Mouse (Mus musculus) heart, embryonic 14.5 days (tissue): ENCODE measurements at regions not wholly inside any gene's neighbourhood (a gene's known extent, or its start where the extent isn't known, plus 50 kb on each side); places are given as distances from the start of the nearest gene placed in this dataset.
"Not testable (repeated sequence)": the region's sequence is repeated elsewhere in the genome, so short reads cannot be mapped to it uniquely, and the experiment has no call there.

Experiments
- ATAC-seq: fragments of 200-750 bp; cut with Nextera tagmentation; 2 replicates; pipeline ENCODE4 v1.8.0; 2017; ENCODE audit warnings: low read depth, moderate TSS enrichment; ENCODE audit not compliant: insufficient number of reproducible peaks, insufficient read depth, low FRiP score
- H3K27ac ChIP-seq, 2 experiments: fragments of 200-500 bp in 1 of 2; fragments of 300-500 bp in 1 of 2; sonication (generic) in 1 of 2; replicated peaks in 1 of 2; 2 replicates each; pipeline ENCODE4 v1.5.1; 2012 to 2014; ENCODE audit warnings: low read depth in 2 of 2, low read length in 2 of 2, control low read depth in 1 of 2, mild to moderate bottlenecking in 1 of 2, mixed read lengths in 1 of 2; ENCODE audit not compliant: control insufficient read depth in 1 of 2, insufficient read depth in 1 of 2
- H3K27me3 ChIP-seq: fragments of 300-500 bp; sonication (generic); 2 replicates; pipeline ENCODE4 v1.6.1; 2014; ENCODE audit warnings: mild to moderate bottlenecking, low read length, control low read depth; ENCODE audit not compliant: control insufficient read depth, insufficient read depth
- H3K36me3 ChIP-seq: fragments of 300-500 bp; sonication (generic); 2 replicates; pipeline ENCODE4 v1.6.1; 2014; ENCODE audit warnings: mild to moderate bottlenecking, control low read depth, low read length, mixed read lengths; ENCODE audit not compliant: control insufficient read depth, insufficient read depth
- H3K4me1 ChIP-seq, 2 experiments: fragments of 200-500 bp in 1 of 2; fragments of 300-500 bp in 1 of 2; sonication (generic) in 1 of 2; 2 replicates each; pipeline ENCODE4 v1.6.1; 2012 to 2014; ENCODE audit warnings: low read length in 2 of 2, control low read depth in 1 of 2, mixed read lengths in 1 of 2; ENCODE audit not compliant: control insufficient read depth in 2 of 2, insufficient read depth in 2 of 2
- H3K4me2 ChIP-seq: fragments of 300-500 bp; sonication (generic); 2 replicates; pipeline ENCODE4 v1.6.1; 2014; ENCODE audit warnings: mild to moderate bottlenecking, low read length
- H3K4me3 ChIP-seq, 2 experiments: fragments of 200-500 bp in 1 of 2; fragments of 300-500 bp in 1 of 2; sonication (generic) in 1 of 2; 2 replicates each; pipeline ENCODE4 v1.5.1; 2012 to 2014; ENCODE audit warnings: low read length in 2 of 2, mild to moderate bottlenecking in 2 of 2, control low read depth in 1 of 2, low read depth in 1 of 2, moderate library complexity in 1 of 2; ENCODE audit not compliant: control insufficient read depth in 1 of 2, insufficient read depth in 1 of 2
- H3K9ac ChIP-seq: fragments of 300-500 bp; sonication (generic); 2 replicates; pipeline ENCODE4 v1.6.1; 2014; ENCODE audit warnings: mild to moderate bottlenecking, low read length
- H3K9me3 ChIP-seq: fragments of 300-500 bp; sonication (generic); 2 replicates; pipeline ENCODE4 v1.6.1; 2016; ENCODE audit warnings: low read length, control low read depth; ENCODE audit not compliant: control insufficient read depth
- WGBS: fragments of 180-500 bp; shearing (Covaris S2); extraction: QIAGEN DNeasy Blood & Tissue Kit; methylation state at CpG from one replicate; pipeline ENCODE4 v1.1.7; 2014; 5-methylcytosine and 5-hydroxymethylcytosine counted together

GRCm38 (mm10) chr1:164744955-164745608 lies 51.4 kb upstream of the Dpt start:
- Histone ChIP-seq H3K36me3 (no peaks in the 10 kb centered on the region), H3K9me3 (no peaks in the 10 kb centered on the region), H3K4me2 (no peak overlapping the region), H3K4me1 (no peaks in the 10 kb centered on the region), H3K9ac (no peak overlapping the region), H3K27ac (no peak overlapping the region), H3K27me3 (no peaks in the 10 kb centered on the region), H3K4me3 (no peak overlapping the region)
- no peak for ATAC-seq

DNA sequence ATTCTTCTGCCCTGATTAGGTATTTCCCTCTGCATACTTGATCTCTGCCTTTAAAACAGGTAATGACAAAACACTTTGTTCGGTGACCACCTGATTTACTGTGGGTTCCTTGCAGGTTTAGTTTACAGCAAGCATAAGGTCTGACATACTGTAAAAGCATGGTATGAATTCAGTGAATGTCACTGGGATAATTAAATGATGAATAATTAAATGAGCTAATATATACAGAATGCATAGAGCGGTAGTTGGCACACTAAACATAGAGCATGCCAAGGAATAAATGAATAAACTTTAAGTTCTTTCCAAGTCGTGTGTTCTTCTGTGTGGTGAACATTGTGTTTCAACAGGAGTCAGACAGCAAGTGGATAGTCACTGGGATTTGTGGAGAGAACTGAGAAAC lies 51.9 kb upstream of the Dpt start:
- Histone ChIP-seq H3K4me2 (no peak overlapping the region), H3K9me3 (no peaks in the 10 kb centered on the region), H3K4me3 (no peak overlapping the region), H3K4me1 (no peaks in the 10 kb centered on the region), H3K9ac (no peak overlapping the region), H3K27me3 (no peaks in the 10 kb centered on the region), H3K36me3 (no peaks in the 10 kb centered on the region), H3K27ac (no peak overlapping the region)
- 73% methylated on average over 3 of the region's 3 CpGs for WGBS
- no peak for ATAC-seq

DNA sequence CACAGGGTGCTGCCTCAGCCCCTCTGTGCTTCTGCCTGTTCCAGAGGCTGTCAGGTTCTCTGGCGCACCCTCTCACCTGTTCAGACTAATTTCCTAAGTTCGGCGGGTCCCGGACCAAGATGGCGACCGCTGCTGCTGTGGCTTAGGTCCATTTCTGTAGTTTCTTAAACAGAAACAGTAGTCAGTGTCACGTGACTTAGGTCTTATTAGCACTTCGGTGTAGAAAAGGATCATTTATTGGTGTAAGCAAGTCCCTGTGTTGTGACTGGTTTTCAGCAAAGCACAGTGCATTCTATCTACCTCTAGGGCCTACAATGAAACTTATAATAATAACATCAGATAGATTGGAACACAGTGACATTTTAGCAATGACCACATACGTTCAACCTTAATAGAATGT lies 53.5 kb upstream of the Dpt start:
- H3K4me1 ChIP-seq, H3K9ac ChIP-seq, ATAC-seq, H3K4me3 ChIP-seq, H3K4me2 ChIP-seq, H3K9me3 ChIP-seq, H3K36me3 ChIP-seq, H3K27ac ChIP-seq, H3K27me3 ChIP-seq: not testable (repeated sequence)
- WGBS = 87% methylated on average over 8 of the region's 9 CpGs

GRCm38 (mm10) chr1:164735646-164736045 lies 60.8 kb upstream of the Dpt start:
- 69% methylated on average over 1 of the region's 1 CpGs for WGBS
- Histone ChIP-seq H3K4me1 (no peaks in the 10 kb centered on the region; a peak in 1 of 4 replicates), H3K4me2 (no peak overlapping the region), H3K36me3 (no peaks in the 10 kb centered on the region), H3K27me3 (no peaks in the 10 kb centered on the region), H3K4me3 (no peak overlapping the region), H3K27ac (no peak overlapping the region), H3K9me3 (no peaks in the 10 kb centered on the region), H3K9ac (no peak overlapping the region)
- no peak for ATAC-seq

- Histone ChIP-seq H3K36me3 (no peaks in the 10 kb centered on the region), H3K4me1 (no peaks in the 10 kb centered on the region; a peak in 1 of 4 replicates), H3K9me3 (no peaks in the 10 kb centered on the region), H3K4me2 (no peak overlapping the region), H3K27ac (no peak overlapping the region), H3K4me3 (no peak overlapping the region), H3K27me3 (no peaks in the 10 kb centered on the region), H3K9ac (no peak overlapping the region)
- 43% methylated on average over 3 of the region's 3 CpGs for WGBS
- no peak for ATAC-seq
These were observed 62.7 kb upstream of the Dpt start for GRCm38 (mm10) chr1:164733741-164734140.

DNA sequence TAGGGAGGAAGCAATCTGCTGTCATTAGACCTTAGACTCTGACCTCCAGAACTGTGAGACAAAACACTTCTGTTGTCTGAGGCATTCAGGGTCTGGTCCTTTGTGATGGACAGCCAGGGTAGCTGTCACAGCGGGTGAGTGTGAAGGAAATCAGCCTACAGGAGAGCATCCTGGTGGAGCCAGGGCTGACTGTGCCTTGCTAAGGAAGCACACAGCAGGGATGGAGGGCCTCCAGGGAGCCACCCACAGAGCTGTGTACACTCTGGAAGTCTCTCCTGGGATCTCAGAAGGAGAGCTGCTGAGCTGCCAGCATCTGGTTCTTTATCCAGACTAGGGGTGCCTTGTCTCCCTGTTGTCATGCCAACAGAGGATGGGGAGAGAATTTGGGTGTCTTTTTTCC lies 74.4 kb upstream of the Dpt start:
- no peaks in the 10 kb centered on the region for H3K9me3 ChIP-seq
- no peaks in the 10 kb centered on the region for H3K36me3 ChIP-seq
- H3K4me2 ChIP-seq = no peak overlapping the region
- WGBS = 0% methylated on average over 1 of the region's 1 CpGs
- no peak overlapping the region for H3K27ac ChIP-seq
- H3K9ac ChIP-seq = no peak overlapping the region
- no peaks in the 10 kb centered on the region; a peak in 1 of 4 replicates for H3K4me1 ChIP-seq
- H3K4me3 ChIP-seq = no peak overlapping the region
- H3K27me3 ChIP-seq = no peaks in the 10 kb centered on the region
- ATAC-seq = no peak

DNA sequence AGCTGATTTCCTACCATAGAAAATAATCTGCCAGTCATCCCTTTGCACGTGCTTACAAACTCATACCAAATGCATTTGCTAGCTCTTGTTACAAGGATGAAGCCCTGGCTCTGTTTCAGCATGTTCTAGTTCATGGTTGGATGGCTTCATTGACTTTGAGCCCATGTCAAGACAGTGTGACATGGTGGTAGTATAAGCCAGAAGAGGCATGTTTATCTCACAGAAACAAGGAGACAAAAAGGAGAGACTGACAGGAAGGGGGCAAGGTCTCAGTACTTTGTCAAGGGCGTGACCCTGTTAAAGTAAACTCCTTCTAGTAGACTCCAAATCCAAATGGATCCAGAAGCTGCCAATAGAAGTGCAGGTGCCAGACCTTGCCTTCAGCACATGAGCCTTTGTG lies 81.5 kb upstream of the Dpt start:
- Histone ChIP-seq H3K4me2 (no peak overlapping the region), H3K9ac (no peak overlapping the region), H3K9me3 (no peaks in the 10 kb centered on the region), H3K27ac (no peak overlapping the region), H3K4me3 (no peak overlapping the region), H3K27me3 (no peaks in the 10 kb centered on the region), H3K4me1 (no peaks in the 10 kb centered on the region), H3K36me3 (no peaks in the 10 kb centered on the region)
- 66% methylated on average over 2 of the region's 2 CpGs for WGBS
- ATAC-seq = no peak

DNA sequence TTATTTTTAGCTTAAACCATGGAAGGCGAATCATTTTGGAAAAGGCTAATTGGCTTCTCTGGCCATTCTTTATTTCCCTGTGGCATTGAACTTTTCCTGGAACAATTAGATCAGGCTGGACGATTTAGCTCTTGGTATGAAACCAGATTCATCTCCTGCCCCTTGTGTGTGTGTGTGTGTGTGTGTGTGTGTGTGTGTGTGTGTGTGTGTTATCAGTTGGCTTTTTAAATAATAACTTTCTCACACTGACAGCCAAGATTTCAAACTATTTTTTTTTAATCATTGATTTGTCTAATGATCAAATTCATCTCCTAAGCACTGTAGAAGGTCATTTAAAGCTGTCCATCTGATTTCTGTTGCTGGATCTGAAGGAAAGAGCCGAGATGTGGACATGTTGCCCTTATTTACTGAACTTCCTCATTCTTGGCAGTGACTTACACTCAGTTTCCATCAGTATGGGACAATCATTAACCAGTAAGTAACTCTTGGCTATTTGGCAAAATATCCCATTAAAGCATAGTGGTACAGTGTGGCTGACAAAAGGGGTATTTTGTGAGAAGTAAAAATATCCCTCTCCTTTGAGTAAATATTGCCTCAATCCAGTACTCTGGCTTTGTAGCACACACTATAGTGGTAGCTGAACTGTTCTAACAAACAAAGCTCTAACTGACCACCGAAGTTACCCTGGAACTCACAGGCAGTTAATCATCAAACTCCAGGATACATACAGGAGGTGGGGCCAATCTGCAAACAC lies 82.5 kb upstream of the Dpt start:
- Histone ChIP-seq H3K9ac (no peak overlapping the region), H3K27me3 (no peaks in the 10 kb centered on the region), H3K36me3 (no peaks in the 10 kb centered on the region), H3K4me3 (no peak overlapping the region), H3K4me1 (no peaks in the 10 kb centered on the region), H3K4me2 (no peak overlapping the region), H3K27ac (no peak overlapping the region), H3K9me3 (no peaks in the 10 kb centered on the region)
- no peak for ATAC-seq
- WGBS = 80% methylated on average over 4 of the region's 4 CpGs
